Mouse (Mus musculus) CH12.LX (cell line): ENCODE measurements around the gene Rem2. TPM values are rescaled to one million over a fixed set of nuclear protein-coding genes. Genes with fewer than 3 reads are reported as not detected.

Source experiments
- DNase-seq: peaks from one replicate; pipeline ENCODE4 v3.0.0-alpha.2; 2013; ENCODE audit errors: extremely low read depth
- H3K27ac ChIP-seq: 2 replicates; pipeline ENCODE4 v1.5.1; 2012; ENCODE audit warnings: low read depth, mild to moderate bottlenecking, control low read depth, moderate library complexity; ENCODE audit not compliant: insufficient read depth
- H3K27me3 ChIP-seq: replicated peaks from 2 replicates; pipeline ENCODE3; 2012; ENCODE audit warnings: inconsistent platforms
- H3K36me3 ChIP-seq, 2 experiments: replicated peaks in 1 of 2; 2 replicates each; pipeline versions ENCODE3 to v1.6.1; 2012; ENCODE audit warnings: inconsistent platforms in 1 of 2, low read length in 1 of 2, mild to moderate bottlenecking in 1 of 2, mixed read lengths in 1 of 2, moderate library complexity in 1 of 2; ENCODE audit not compliant: control insufficient read depth in 1 of 2, insufficient read depth in 1 of 2
- H3K4me1 ChIP-seq, 2 experiments: 2 replicates each; pipeline ENCODE4 v1.6.1; 2012; ENCODE audit warnings: inconsistent platforms in 1 of 2, moderate library complexity in 1 of 2; ENCODE audit not compliant: insufficient read depth in 2 of 2, control insufficient read depth in 1 of 2
- H3K4me2 ChIP-seq: 2 replicates; pipeline ENCODE4 v1.6.1; 2012; ENCODE audit warnings: low read depth, mild to moderate bottlenecking, control low read depth; ENCODE audit not compliant: poor library complexity, insufficient read depth, severe bottlenecking
- H3K4me3 ChIP-seq, 3 experiments: fragments of 150-350 bp in 1 of 3; sonication (generic) in 1 of 3; replicated peaks in 1 of 3; 2 replicates each; pipeline versions ENCODE3 to v1.5.1; 2011 to 2012; ENCODE audit warnings: low read depth in 2 of 3, low read length in 2 of 3, mild to moderate bottlenecking in 2 of 3, moderate library complexity in 2 of 3, control low read depth in 1 of 3, improper control_type of control experiment in 1 of 3, inconsistent platforms in 1 of 3, mixed read lengths in 1 of 3; ENCODE audit not compliant: poor library complexity in 1 of 3
- H3K79me2 ChIP-seq: replicated peaks from 2 replicates; pipeline ENCODE4 v1.6.1; 2012; ENCODE audit warnings: mild to moderate bottlenecking, moderate library complexity; ENCODE audit not compliant: control insufficient read depth, poor library complexity, insufficient read depth, severe bottlenecking; ENCODE audit errors: extremely low read depth
- H3K9ac ChIP-seq: 2 replicates; pipeline ENCODE4 v1.6.1; 2012; ENCODE audit warnings: low read depth, mild to moderate bottlenecking, control low read depth, moderate library complexity; ENCODE audit not compliant: insufficient read depth
- H3K9me3 ChIP-seq: replicated peaks from 2 replicates; pipeline ENCODE3; 2012; ENCODE audit warnings: low read length, inconsistent platforms, mixed read lengths
- CTCF ChIP-seq, 2 experiments: IDR thresholded peaks in 1 of 2; conservative IDR thresholded peaks in 1 of 2; 2 replicates each; pipeline ENCODE4 v1.5.1; 2011 to 2012; ENCODE audit warnings: low read depth in 2 of 2, low read length in 2 of 2, improper control_type of control experiment in 1 of 2, inconsistent platforms in 1 of 2, mild to moderate bottlenecking in 1 of 2, moderate library complexity in 1 of 2
- E2F4 ChIP-seq: IDR thresholded peaks from 2 replicates; pipeline ENCODE4 v1.6.1; 2011; ENCODE audit warnings: low read depth, low read length, improper control_type of control experiment; ENCODE audit not compliant: insufficient replicate concordance
- EP300 ChIP-seq: IDR thresholded peaks from 2 replicates; pipeline ENCODE4 v1.6.1; 2011; ENCODE audit warnings: low read length, improper control_type of control experiment
- ETS1 ChIP-seq: conservative IDR thresholded peaks from 2 replicates; pipeline ENCODE4 v1.6.1; 2012; ENCODE audit warnings: low read depth, mild to moderate bottlenecking, inconsistent platforms, low read length, improper control_type of control experiment, moderate library complexity
- GABPA ChIP-seq: IDR thresholded peaks from 2 replicates; pipeline ENCODE4 v1.6.1; 2012; ENCODE audit warnings: low read depth, low read length, improper control_type of control experiment, inconsistent platforms; ENCODE audit not compliant: insufficient replicate concordance
- IRF4 ChIP-seq: IDR thresholded peaks from 2 replicates; pipeline ENCODE4 v1.6.1; 2014; ENCODE audit warnings: low read depth, mild to moderate bottlenecking, inconsistent platforms, low read length, improper control_type of control experiment
- JUND ChIP-seq: conservative IDR thresholded peaks from 2 replicates; pipeline ENCODE4 v1.6.1; 2011; ENCODE audit warnings: low read depth, low read length, improper control_type of control experiment
- KAT2A ChIP-seq: IDR thresholded peaks from 2 replicates; pipeline ENCODE4 v1.6.1; 2012; ENCODE audit warnings: low read length, improper control_type of control experiment, inconsistent platforms; ENCODE audit not compliant: insufficient replicate concordance
- NRF1 ChIP-seq: IDR thresholded peaks from 2 replicates; pipeline ENCODE4 v1.6.1; 2014; ENCODE audit warnings: low read depth, mild to moderate bottlenecking, inconsistent platforms, low read length, improper control_type of control experiment, moderate library complexity
- PAX5 ChIP-seq: IDR thresholded peaks from 2 replicates; pipeline ENCODE4 v1.6.1; 2012; ENCODE audit warnings: low read length, inconsistent platforms, mixed read lengths
- POLR2AphosphoS2 ChIP-seq: IDR thresholded peaks from 2 replicates; pipeline ENCODE4 v1.6.1; 2011; ENCODE audit warnings: low read depth, low read length, improper control_type of control experiment
- SIN3A ChIP-seq: IDR thresholded peaks from 2 replicates; pipeline ENCODE4 v1.6.1; 2012; ENCODE audit warnings: low read length, improper control_type of control experiment, inconsistent platforms
- SMC3 ChIP-seq: IDR thresholded peaks from 2 replicates; pipeline ENCODE4 v1.6.1; 2011; ENCODE audit warnings: low read depth, low read length, improper control_type of control experiment
- USF1 ChIP-seq: IDR thresholded peaks from 2 replicates; pipeline ENCODE4 v1.6.1; 2014; ENCODE audit warnings: low read depth, mild to moderate bottlenecking, inconsistent platforms, low read length, improper control_type of control experiment
- ZC3H11A ChIP-seq: IDR thresholded peaks from 2 replicates; pipeline ENCODE4 v1.6.1; 2012; ENCODE audit warnings: low read depth, mild to moderate bottlenecking, inconsistent platforms, low read length, improper control_type of control experiment
- ZMIZ1 ChIP-seq: IDR thresholded peaks from 2 replicates; pipeline ENCODE4 v1.6.1; 2012; ENCODE audit warnings: low read depth, mild to moderate bottlenecking, inconsistent platforms, low read length, improper control_type of control experiment
- ZNF384 ChIP-seq: IDR thresholded peaks from 2 replicates; pipeline ENCODE4 v1.6.1; 2012; ENCODE audit warnings: low read depth, low read length, improper control_type of control experiment, inconsistent platforms
- dilution Hi-C: fragments of 300-500 bp; cut with MboI; formaldehyde crosslinking; loops from 2 replicates; pipeline ENCODE4 v1.14.3; 2020; ENCODE audit warnings: low sequenced_read_pairs; ENCODE audit not compliant: extremely low pct_unique_long_range_greater_than_20kb, extremely low pct_ligation_motif_present
- in situ Hi-C: fragments of 300-500 bp; cut with MboI; formaldehyde crosslinking; loops from 3 replicates; pipeline ENCODE4 v1.14.3; 2019; ENCODE audit warnings: low sequenced_read_pairs, low pct_ligation_motif_present, low pct_unique_long_range_greater_than_20kb, mixed read lengths
- polyA plus RNA-seq: library from polyadenylated mRNA; unstranded; fragments of >175 nt; gene quantifications from 2 replicates; pipeline ENCODE4 v1.2.1, GENCODE M21; 2012; ENCODE audit warnings: low read depth; ENCODE audit not compliant: insufficient read length
- total RNA-seq, 2 experiments: library from RNA; depleted of rRNA; stranded (reverse); fragments of 300-350 nt in 1 of 2; fragments of >200 nt in 1 of 2; gene quantifications; 2 replicates each; pipeline ENCODE4 v1.2.3; 2012 to 2014

Gene Rem2
- total and polyA plus RNA-seq, 3 experiments = 0.08 TPM; not detected in 2

DNA sequence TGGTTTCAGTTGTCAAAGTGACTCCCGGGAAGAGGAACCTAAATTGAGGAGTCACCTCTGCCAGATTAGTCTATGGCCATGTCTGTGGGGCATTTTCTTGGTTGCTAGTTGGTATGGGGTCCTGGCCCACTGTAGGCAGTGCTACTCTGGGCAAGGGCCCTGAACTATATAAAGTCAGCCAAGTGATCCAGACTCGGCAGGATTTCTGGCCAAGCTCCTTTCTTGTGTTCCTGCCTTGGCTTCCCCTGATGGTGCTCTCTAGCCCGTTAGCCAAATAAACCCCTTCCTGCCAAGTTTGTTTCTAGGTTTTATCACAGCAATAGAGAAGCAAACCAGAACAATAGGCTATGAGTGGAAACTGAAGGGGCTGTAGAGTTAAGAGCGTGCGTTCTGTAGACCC lies 1.2 kb upstream of the Rem2 start:
- no peak overlapping the region for H3K4me3 ChIP-seq
- TF ChIP-seq SIN3A (no peak), USF1 (no peak), E2F4 (no peak), KAT2A (no peak), JUND (no peak), ZMIZ1 (no peak), EP300 (no peak), GABPA (no peak), PAX5 (no peak), ETS1 (no peak), ZC3H11A (no peak), ZNF384 (no peak), IRF4 (no peak)

DNA sequence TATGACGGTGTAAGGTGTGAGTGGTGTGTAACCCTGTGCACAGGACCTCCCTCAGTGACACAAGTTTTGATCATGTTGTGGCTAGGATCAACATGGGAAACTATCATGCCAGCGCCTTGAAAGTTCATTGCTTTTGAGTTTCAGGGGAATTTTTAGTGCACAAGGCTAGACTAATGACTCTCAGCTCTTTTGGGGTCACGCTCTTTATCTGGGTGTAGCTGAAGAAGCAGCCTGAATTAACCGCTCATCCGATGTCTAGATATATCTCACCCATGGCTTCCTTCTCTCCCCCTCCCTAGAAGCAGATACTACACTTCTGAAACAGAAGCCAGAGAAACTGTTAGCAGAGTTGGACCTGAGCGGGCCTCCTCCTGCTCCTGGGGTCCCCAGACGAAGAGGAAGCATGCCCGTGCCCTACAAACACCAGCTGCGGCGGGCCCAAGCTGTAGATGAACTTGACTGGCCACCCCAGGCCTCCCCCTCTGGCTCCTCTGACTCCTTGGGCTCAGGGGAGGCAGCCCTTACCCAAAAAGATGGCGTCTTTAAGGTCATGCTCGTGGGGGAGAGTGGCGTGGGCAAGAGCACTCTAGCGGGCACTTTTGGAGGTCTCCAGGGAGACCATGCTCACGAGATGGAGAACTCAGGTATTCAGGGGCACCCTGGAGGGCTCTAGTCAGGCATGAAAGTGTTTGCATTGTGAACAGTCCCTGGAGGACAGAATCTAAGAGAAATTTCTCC lies 1.4 kb downstream of the Rem2 start:
- in situ Hi-C loops = no loop called here
- peaks cover 17 to 38% of the 10 kb centered on the region in 2 experiments for H3K4me1 ChIP-seq
- DNase-seq = no peak
- dilution Hi-C loops = no loop called here
- no peaks in the 10 kb centered on the region for H3K36me3 ChIP-seq
- no peaks in the 10 kb centered on the region for H3K9me3 ChIP-seq
- no peak overlapping the region for H3K27ac ChIP-seq
- H3K4me2 ChIP-seq = no peak overlapping the region
- no peak overlapping the region for H3K4me3 ChIP-seq
- H3K9ac ChIP-seq = no peak overlapping the region
- TF ChIP-seq SIN3A (no peak), POLR2AphosphoS2 (no peak), EP300 (no peak), SMC3 (no peak), CTCF (conservative IDR thresholded peaks at IDR 0.05 in 1 of 2, IDR thresholded peaks at IDR 0.05 in 1 of 2; ENCODE audit: low read depth in 2 of 2, low read length in 2 of 2) (no peak), ETS1 (no peak), JUND (no peak), NRF1 (no peak)
- no peaks in the 10 kb centered on the region for H3K27me3 ChIP-seq
- no peaks in the 10 kb centered on the region for H3K79me2 ChIP-seq

More for the DNA sequence above, 1.2 kb upstream of the Rem2 start:
- dilution Hi-C loops = no loop called here
- Histone ChIP-seq H3K4me1 (peaks cover 9 to 22% of the 10 kb centered on the region in 2 experiments; a peak in 3 of 4 replicates), H3K79me2 (no peaks in the 10 kb centered on the region), H3K4me2 (no peak overlapping the region), H3K9me3 (no peaks in the 10 kb centered on the region), H3K27ac (no peak overlapping the region), H3K9ac (no peak overlapping the region), H3K36me3 (peaks cover 9 to 26% of the 10 kb centered on the region in 2 experiments), H3K27me3 (no peaks in the 10 kb centered on the region)
- in situ Hi-C loops = no loop called here
- DNase-seq = no peak
